Mouse (Mus musculus): ENCODE data around the gene Llgl2. TPM values are rescaled to one million over a fixed set of nuclear protein-coding genes. Genes with fewer than 3 reads are reported as not detected.

Llgl2 gene
- total RNA-seq, 2 experiments from 2014 or later: 17.5 to 18.2 TPM

DNA sequence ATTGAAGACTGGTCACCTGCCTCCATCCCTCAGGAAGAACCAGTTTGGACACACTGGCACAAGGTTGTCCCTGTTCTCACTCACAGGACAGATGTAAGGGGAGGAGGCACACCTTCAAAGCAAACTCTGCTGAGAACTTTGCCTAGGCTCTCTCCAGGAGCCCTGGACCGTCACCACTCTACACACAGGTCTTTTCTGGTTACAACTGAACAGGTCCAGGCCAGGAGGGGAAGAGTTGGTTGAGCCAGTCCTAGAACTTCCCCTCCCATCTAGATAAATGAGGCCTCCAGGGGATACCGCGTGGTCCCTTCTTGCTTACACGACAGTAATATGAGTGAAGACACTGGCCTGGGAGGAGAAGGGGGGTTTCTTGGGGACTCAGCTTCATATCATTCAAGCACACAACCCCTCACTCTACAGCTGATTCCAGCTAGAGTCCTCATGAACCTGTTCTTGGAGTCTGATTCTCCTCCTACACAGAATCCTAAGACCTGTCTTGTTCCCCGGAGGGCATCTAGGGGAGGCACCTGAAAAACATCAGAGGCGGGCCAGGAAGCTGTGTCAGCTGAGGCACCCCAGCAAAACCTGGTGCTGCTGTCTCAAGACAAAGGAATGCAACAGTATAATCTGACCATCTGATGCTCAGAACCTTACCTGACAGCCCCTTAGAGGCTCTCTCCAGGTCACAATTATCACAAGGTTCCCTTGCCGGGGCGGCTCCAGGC, 80.5 kb downstream of the Llgl2 start:
- DNase-seq: no peak

Small RNA genes within 50 kb of the gene (microRNA-seq; reads per million reads assigned to microRNA genes)
- 0.76 to 0.81 reads per million in 2 experiments for gene Mir5621

Other genes with a start within 250 kb of the Llgl2 start
- gene Mrps7, start 220.1 kb upstream of the Llgl2 start, total RNA-seq (2021): 10 to 100 TPM; 81.0 to 83.5 TPM
- 10 to 100 TPM; 16.1 to 19.0 TPM for gene Gga3, start 220.0 kb upstream of the Llgl2 start, total RNA-seq (2021)
- gene Mif4gd, start 211.1 kb upstream of the Llgl2 start, total RNA-seq (2021): 10 to 100 TPM; 51.1 to 54.2 TPM
- gene Slc25a19, start 195.8 kb upstream of the Llgl2 start, total RNA-seq (2021): 10 to 100 TPM; 35.3 to 38.3 TPM
- gene Grb2, start 115.5 kb upstream of the Llgl2 start, total RNA-seq (2021): 100 to 1,000 TPM in 1 of 2 experiments, 10 to 100 TPM in 1; 98.4 to 111 TPM
- gene Tmem94, start 58.6 kb upstream of the Llgl2 start, total RNA-seq (2021): 100 to 1,000 TPM in 1 of 2 experiments, 10 to 100 TPM in 1; 96.6 to 104 TPM
- gene Caskin2, start 10.4 kb upstream of the Llgl2 start, total RNA-seq (2021): 10 to 100 TPM; 39.2 to 42.9 TPM
- gene Tsen54, start 9.3 kb upstream of the Llgl2 start, total RNA-seq (2021): 1 to 10 TPM; 7.1 to 8.5 TPM
- not detected for gene Myo15b, start 34.4 kb downstream of the Llgl2 start, total RNA-seq (2021)
- gene Smim5, start 75.9 kb downstream of the Llgl2 start, total RNA-seq (2021): 1 to 10 TPM; 8.2 to 8.8 TPM
- not detected for gene Smim6, start 88.0 kb downstream of the Llgl2 start, total RNA-seq (2021)
- gene Sap30bp, start 109.2 kb downstream of the Llgl2 start, total RNA-seq (2021): 10 to 100 TPM; 19.0 to 19.9 TPM
- gene Recql5, start 109.4 kb downstream of the Llgl2 start, total RNA-seq (2021): 1 to 10 TPM; 7.5 to 7.8 TPM
- gene Itgb4, start 150.7 kb downstream of the Llgl2 start, total RNA-seq (2021): 1 to 10 TPM; 1.9 to 3.7 TPM
- 10 to 100 TPM; 14.1 to 15.0 TPM for gene Galk1, start 188.7 kb downstream of the Llgl2 start, total RNA-seq (2021)
- gene H3f3b, start 203.9 kb downstream of the Llgl2 start, total RNA-seq (2021): 100 to 1,000 TPM in 1 of 2 experiments, 10 to 100 TPM in 1; 98.0 to 107 TPM
- gene Unk, start 206.3 kb downstream of the Llgl2 start, total RNA-seq (2021): 1 to 10 TPM; 5.2 to 7.8 TPM

All from heart, adult 18-20 months (tissue).